Comparison of ENCODE assay signal across 8 mouse cellular contexts in genomic region chr5:137720558-137721164, GRCm38 (mm10). TPM values are rescaled to one million over a fixed set of nuclear protein-coding genes. Genes with fewer than 3 reads are reported as not detected.
DNase-seq lines count a peak whose midpoint lies in the region; ATAC-seq and TF ChIP-seq lines count a peak whose summit lies in the region.
"Not testable (repeated sequence)": the region's sequence is repeated elsewhere in the genome, so short reads cannot be mapped to it uniquely, and the experiment has no call there.

No protein-coding gene starts in this region.

- H3K9ac ChIP-seq in hindbrain, postnatal 0 days (replicated peaks; ENCODE audit: low read length), result not testable (repeated sequence)
- H3K9ac ChIP-seq in liver, embryonic 16.5 days (ENCODE audit: low read depth, low read length), result peak overlapping the region; percentile 32; the same call in 1 of the 2 replicates

- not testable (repeated sequence) for H3K9me3 ChIP-seq in heart, embryonic 10.5 days; hindbrain, postnatal 0 days (ENCODE audit: low read length); liver, embryonic 16.5 days (replicated peaks; ENCODE audit: control insufficient read depth, low read length)

- 0 out of 2 replicates have a peak overlapping the region, but pooled peaks have one; percentile 7 for H3K4me2 ChIP-seq in hindbrain, postnatal 0 days (ENCODE audit: low read depth, low read length)
- peak overlapping the region; percentile 53 for H3K4me2 ChIP-seq in liver, embryonic 16.5 days (ENCODE audit: low read depth, low read length)

- H3K4me1 ChIP-seq in heart, embryonic 10.5 days, result peaks cover 18% of the 10 kb centered on the region
- H3K4me1 ChIP-seq in hindbrain, postnatal 0 days (ENCODE audit: insufficient read depth, low read length), result not testable (repeated sequence)
- peaks cover 18% of the 10 kb centered on the region for H3K4me1 ChIP-seq in liver, embryonic 16.5 days (ENCODE audit: control insufficient read depth, low read depth, low read length)
- peaks cover 34% of the 10 kb centered on the region for H3K4me1 ChIP-seq in thymus, adult 2 months (replicated peaks; ENCODE audit: control insufficient read depth, insufficient read depth, low read length)

- H3K36me3 ChIP-seq in heart, embryonic 10.5 days; hindbrain, postnatal 0 days (ENCODE audit: insufficient read depth, low read length); liver, embryonic 16.5 days (ENCODE audit: control insufficient read depth, insufficient read depth); thymus, adult 2 months (ENCODE audit: control insufficient read depth, insufficient read depth, low read length): not testable (repeated sequence)

- TF ChIP-seq CTCF in hindbrain, postnatal 0 days (IDR thresholded peaks at IDR 0.05; ENCODE audit: low read depth); thymus, adult 2 months (IDR thresholded peaks at IDR 0.05; ENCODE audit: borderline replicate concordance, control insufficient read depth, extremely low read depth, insufficient read depth, low read length, poor library complexity): not testable (repeated sequence)

- not testable (repeated sequence) for H3K27me3 ChIP-seq in heart, embryonic 10.5 days (ENCODE audit: insufficient read depth, poor library complexity, severe bottlenecking); hindbrain, postnatal 0 days (ENCODE audit: insufficient read depth, low read length); thymus, adult 2 months (ENCODE audit: control insufficient read depth, insufficient read depth, low read length)
- H3K27me3 ChIP-seq in liver, embryonic 16.5 days (ENCODE audit: control insufficient read depth, insufficient read depth, low read depth, low read length), result peaks cover 13% of the 10 kb centered on the region

- not testable (repeated sequence) for TF ChIP-seq POLR2A in thymus, adult 2 months (IDR thresholded peaks at IDR 0.05; ENCODE audit: control insufficient read depth, extremely low read depth, insufficient read depth, low read length, poor library complexity)

- WGBS in heart, embryonic 10.5 days, result 12% methylated on average over 10 of the region's 16 CpGs
- WGBS in hindbrain, postnatal 0 days, result 24% methylated on average over 10 of the region's 16 CpGs
- 14% methylated on average over 9 of the region's 16 CpGs for WGBS in liver, embryonic 16.5 days (ENCODE audit: insufficient replicate concordance)
- 13% methylated on average over 11 of the region's 16 CpGs for WGBS in thymus, adult 2 months

- peak; percentile 37 for ATAC-seq in CD4-positive, CD25-positive, alpha-beta regulatory T cell, adult 4 months
- not testable (repeated sequence) for ATAC-seq in hindbrain, postnatal 0 days
- peak; percentile 73 for ATAC-seq in liver, embryonic 16.5 days (ENCODE audit: low read depth)

- peak; percentile 42 for DNase-seq in embryo, embryonic 9.5 days (ENCODE audit: extremely low spot score)
- peak; percentile 85 for DNase-seq in heart, embryonic 10.5 days (ENCODE audit: low spot score)
- DNase-seq in hindbrain, postnatal 0 days (ENCODE audit: low spot score), result not testable (repeated sequence)
- peak; percentile 67 for DNase-seq in kidney, postnatal 14 days
- DNase-seq in naive thymus-derived CD4-positive, alpha-beta T cell, adult 2 months (ENCODE audit: low read depth), result peak; percentile 51
- peak; percentile 82 for DNase-seq in thymus, adult 2 months

- H3K4me3 ChIP-seq in heart, embryonic 10.5 days, result peak overlapping the region; percentile 35
- not testable (repeated sequence) for H3K4me3 ChIP-seq in hindbrain, postnatal 0 days (ENCODE audit: low read length); thymus, adult 2 months (ENCODE audit: control insufficient read depth, insufficient read depth, low read length)
- peak overlapping the region; percentile 17; the same call in 1 of the 2 replicates for H3K4me3 ChIP-seq in liver, embryonic 16.5 days (ENCODE audit: low read depth, low read length)

- peak overlapping the region; percentile 29; the same call in 1 of the 2 replicates for H3K27ac ChIP-seq in heart, embryonic 10.5 days
- not testable (repeated sequence) for H3K27ac ChIP-seq in hindbrain, postnatal 0 days; liver, embryonic 16.5 days (ENCODE audit: low read length); thymus, adult 2 months (ENCODE audit: control insufficient read depth, insufficient read depth, low read length)

RNA-seq across cellular contexts. Expression of gene Nyap1, which starts 20.7 kb away (rescaled TPM):
- under 1 TPM in 1 of 2 experiments, not detected in 1; 0.11 TPM for polyA plus RNA-seq in CD4-positive, CD25-positive, alpha-beta regulatory T cell, adult 4 months (2017; shearing (Covaris generic))
- 1.4 TPM in 2 replicates for polyA plus RNA-seq in heart, embryonic 10.5 days (2016; fragmentation: Nextera tagmentation; extraction: Ambion mirVana)
- total RNA-seq in hindbrain, postnatal 0 days (2014; rRNA removed), result 192 and 215 TPM in 2 replicates
- polyA plus RNA-seq in hindbrain, postnatal 0 days (2015; fragmentation: Nextera tagmentation; extraction: Ambion mirVana), result 30.0 and 33.2 TPM in 2 replicates
- polyA plus RNA-seq in liver, embryonic 16.5 days (2015; fragmentation: Nextera tagmentation; extraction: Ambion mirVana), result 0.21 and 0.33 TPM in 2 replicates
- polyA plus RNA-seq in thymus, adult 2 months (2012; rRNA removed), result 97.2 and 110 TPM in 2 replicates

RNA-seq across cellular contexts. Expression of gene Tsc22d4, which starts 24.9 kb away (rescaled TPM):
- polyA plus RNA-seq in CD4-positive, CD25-positive, alpha-beta regulatory T cell, adult 4 months (2017; shearing (Covaris generic)), result 10 to 100 TPM; 49.6 to 62.4 TPM
- polyA plus RNA-seq in heart, embryonic 10.5 days (2016; fragmentation: Nextera tagmentation; extraction: Ambion mirVana), result 147 and 165 TPM in 2 replicates
- total RNA-seq in hindbrain, postnatal 0 days (2014; rRNA removed), result 383 and 444 TPM in 2 replicates
- 251 and 270 TPM in 2 replicates for polyA plus RNA-seq in hindbrain, postnatal 0 days (2015; fragmentation: Nextera tagmentation; extraction: Ambion mirVana)
- 59.8 and 64.4 TPM in 2 replicates for polyA plus RNA-seq in liver, embryonic 16.5 days (2015; fragmentation: Nextera tagmentation; extraction: Ambion mirVana)
- 670 and 672 TPM in 2 replicates for polyA plus RNA-seq in thymus, adult 2 months (2012; rRNA removed)

RNA-seq across cellular contexts. Expression of gene Agfg2, which starts 36.1 kb away (rescaled TPM):
- 10 to 100 TPM; 14.3 to 15.7 TPM for polyA plus RNA-seq in CD4-positive, CD25-positive, alpha-beta regulatory T cell, adult 4 months (2017; shearing (Covaris generic))
- 31.9 and 34.0 TPM in 2 replicates for polyA plus RNA-seq in heart, embryonic 10.5 days (2016; fragmentation: Nextera tagmentation; extraction: Ambion mirVana)
- total RNA-seq in hindbrain, postnatal 0 days (2014; rRNA removed), result 18.7 and 27.0 TPM in 2 replicates
- polyA plus RNA-seq in hindbrain, postnatal 0 days (2015; fragmentation: Nextera tagmentation; extraction: Ambion mirVana), result 16.4 and 17.5 TPM in 2 replicates
- polyA plus RNA-seq in liver, embryonic 16.5 days (2015; fragmentation: Nextera tagmentation; extraction: Ambion mirVana), result 29.4 and 30.5 TPM in 2 replicates
- 205 and 213 TPM in 2 replicates for polyA plus RNA-seq in thymus, adult 2 months (2012; rRNA removed)

RNA-seq across cellular contexts. Expression of gene Ppp1r35, which starts 58.0 kb away (rescaled TPM):
- 1 to 10 TPM; 6.9 to 7.0 TPM for polyA plus RNA-seq in CD4-positive, CD25-positive, alpha-beta regulatory T cell, adult 4 months (2017; shearing (Covaris generic))
- polyA plus RNA-seq in heart, embryonic 10.5 days (2016; fragmentation: Nextera tagmentation; extraction: Ambion mirVana), result 31.3 and 49.2 TPM in 2 replicates
- 52.8 and 67.0 TPM in 2 replicates for total RNA-seq in hindbrain, postnatal 0 days (2014; rRNA removed)
- 35.5 and 37.1 TPM in 2 replicates for polyA plus RNA-seq in hindbrain, postnatal 0 days (2015; fragmentation: Nextera tagmentation; extraction: Ambion mirVana)
- 14.8 and 15.5 TPM in 2 replicates for polyA plus RNA-seq in liver, embryonic 16.5 days (2015; fragmentation: Nextera tagmentation; extraction: Ambion mirVana)
- polyA plus RNA-seq in thymus, adult 2 months (2012; rRNA removed), result 101 and 120 TPM in 2 replicates

Comparison
In these comparisons a context has a peak if more than half of its experiments do, and no peak if none do; other contexts are left out.
1. RNA of gene Nyap1, which starts 20.7 kb away (polyA plus RNA-seq): 97.2 to 110 TPM in thymus, adult 2 months and 30.0 to 33.2 TPM in hindbrain, postnatal 0 days; 1.4 TPM in heart, embryonic 10.5 days, 0.21 to 0.33 TPM in liver, embryonic 16.5 days and 0.11 TPM in CD4-positive, CD25-positive, alpha-beta regulatory T cell, adult 4 months; every median in the first group is over 10 times any median in the second.